Mouse (Mus musculus) hindlimb bud, embryonic 11.5 days (tissue): ENCODE results near the gene Atp5e.

Experiments
- DNase-seq: peaks from one replicate; pipeline ENCODE4 v3.0.0-alpha.2; 2012; ENCODE audit warnings: low read depth, low spot score; ENCODE audit errors: extremely low spot score

Atp5e gene

GRCm38 (mm10) chr2:174463789-174464523, at the start of gene Atp5e:
Gene Atp5e (minus strand): TSS chr2:174464105.
- DNase-seq, result peak; percentile 58

GRCm38 (mm10) chr2:174509825-174510224, 45.9 kb upstream of the Atp5e start:
- DNase-seq, result no peak

- DNase-seq, result no peak
Observed at GRCm38 (mm10) chr2:174507998-174508397, 44.1 kb upstream of the Atp5e start.

GRCm38 (mm10) chr2:174502831-174503460, 39.0 kb upstream of the Atp5e start:
- no peak for DNase-seq

GRCm38 (mm10) chr2:174502321-174502720, 38.4 kb upstream of the Atp5e start:
- no peak for DNase-seq

GRCm38 (mm10) chr2:174501517-174501916, 37.6 kb upstream of the Atp5e start:
- no peak for DNase-seq

GRCm38 (mm10) chr2:174500814-174501503, 37.1 kb upstream of the Atp5e start:
- no peak for DNase-seq

GRCm38 (mm10) chr2:174492858-174493257, 29.0 kb upstream of the Atp5e start:
- DNase-seq, result no peak

GRCm38 (mm10) chr2:174487005-174487404, 23.1 kb upstream of the Atp5e start:
- no peak for DNase-seq

- DNase-seq, result no peak
Observed at GRCm38 (mm10) chr2:174478746-174479145, 14.8 kb upstream of the Atp5e start.

- DNase-seq, result no peak
Observed at GRCm38 (mm10) chr2:174477543-174478319, 13.8 kb upstream of the Atp5e start.

- DNase-seq, result no peak
Observed at GRCm38 (mm10) chr2:174473550-174473927, 9.6 kb upstream of the Atp5e start.

- DNase-seq, result peak; percentile 88
Observed at GRCm38 (mm10) chr2:174472818-174473549, 9.1 kb upstream of the Atp5e start, which contains the start of gene Prelid3b. Gene Prelid3b (minus strand): TSS chr2:174473081.

GRCm38 (mm10) chr2:174472407-174472806, 8.5 kb upstream of the Atp5e start:
- no peak for DNase-seq

GRCm38 (mm10) chr2:174470786-174471405, 7.0 kb upstream of the Atp5e start:
- no peak for DNase-seq

- no peak for DNase-seq
Observed at GRCm38 (mm10) chr2:174470333-174470732, 6.4 kb upstream of the Atp5e start.

- no peak for DNase-seq
Observed at GRCm38 (mm10) chr2:174463370-174463769, 535 bp downstream of the Atp5e start.

- DNase-seq, result no peak
Observed at GRCm38 (mm10) chr2:174459365-174459764, 4.5 kb downstream of the Atp5e start.

- DNase-seq, result no peak
Observed at GRCm38 (mm10) chr2:174453681-174454080, 10.2 kb downstream of the Atp5e start.

- no peak for DNase-seq
Observed at GRCm38 (mm10) chr2:174450353-174450752, 13.6 kb downstream of the Atp5e start, which contains the start of gene Tubb1. Gene Tubb1 (plus strand): TSS chr2:174450695.
